Mouse (Mus musculus): ENCODE data around the gene Fam90a1a.

DNA sequence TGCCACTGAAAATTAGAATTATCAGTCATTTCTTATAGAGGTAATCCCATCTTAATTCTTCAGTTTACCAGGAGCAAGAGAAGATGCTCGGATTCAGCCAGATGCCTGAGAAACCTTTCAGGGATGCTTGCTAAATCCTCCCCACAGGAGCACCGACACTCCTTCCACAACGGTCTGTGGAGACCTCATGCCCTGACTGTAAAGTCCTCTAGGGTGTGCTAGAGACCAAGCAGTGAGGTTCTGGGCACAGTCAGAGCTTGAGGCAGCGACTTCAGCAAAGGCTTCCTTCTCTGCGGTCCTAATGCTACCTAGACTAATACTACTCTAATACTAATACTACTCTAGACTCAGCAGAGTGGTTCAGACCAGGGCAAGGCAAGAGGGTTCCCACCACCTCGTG, 33.7 kb downstream of the Fam90a1a start:
- no peak for TF ChIP-seq POLR2A (IDR thresholded peaks at IDR 0.05; ENCODE audit: control insufficient read depth in 1 of 2, insufficient read depth in 1 of 2, low read depth in 1 of 2, low read length in 2 of 2, poor library complexity in 1 of 2)
- TF ChIP-seq CHD2 (IDR thresholded peaks at IDR 0.05; ENCODE audit: low read length) = no peak
- 0 out of 6 replicates have a peak, but pooled peaks of 1 of the 3 experiments have one; percentile 16 for TF ChIP-seq CTCF (IDR thresholded peaks at IDR 0.05 in 2 of 3, conservative IDR thresholded peaks at IDR 0.05 in 1 of 3; ENCODE audit: control insufficient read depth in 1 of 3, insufficient read depth in 1 of 3, low read depth in 2 of 3, low read length in 3 of 3, poor library complexity in 1 of 3, severe bottlenecking in 1 of 3)
- no peak for TF ChIP-seq ZNF384 (IDR thresholded peaks at IDR 0.05; ENCODE audit: low read depth, low read length)
- no peak for TF ChIP-seq MEF2A (IDR thresholded peaks at IDR 0.05; ENCODE audit: extremely low read depth, insufficient replicate concordance, low read depth, low read length, poor library complexity, severe bottlenecking)
- TF ChIP-seq CHD1 (IDR thresholded peaks at IDR 0.05; ENCODE audit: low read depth, low read length) = no peak
- no peak for TF ChIP-seq TBP (IDR thresholded peaks at IDR 0.05; ENCODE audit: low read depth, low read length)
- TF ChIP-seq POLR2AphosphoS2 (IDR thresholded peaks at IDR 0.05; ENCODE audit: low read length) = no peak
- TF ChIP-seq EP300 (IDR thresholded peaks at IDR 0.05; ENCODE audit: low read depth in 1 of 2, low read length in 2 of 2) = no peak
- TF ChIP-seq NELFE (IDR thresholded peaks at IDR 0.05; ENCODE audit: low read depth, low read length) = no peak
- TF ChIP-seq JUND (IDR thresholded peaks at IDR 0.05; ENCODE audit: low read depth, low read length) = no peak
- TF ChIP-seq MYB (IDR thresholded peaks at IDR 0.05; ENCODE audit: low read depth, low read length) = no peak
- no peak for TF ChIP-seq MAX (IDR thresholded peaks at IDR 0.05; ENCODE audit: low read length)
- peak; percentile 16 for TF ChIP-seq RAD21 (IDR thresholded peaks at IDR 0.05; ENCODE audit: low read depth, low read length)
